Mouse (Mus musculus): ENCODE data around the gene Fbrs. TPM values are rescaled to one million over a fixed set of nuclear protein-coding genes. Genes with fewer than 3 reads are reported as not detected.
"Not testable (repeated sequence)": the region's sequence is repeated elsewhere in the genome, so short reads cannot be mapped to it uniquely, and the experiment has no call there.

The Fbrs gene
- polyA plus RNA-seq (2015; fragmentation: Nextera tagmentation; extraction: Ambion mirVana) = 12.2 and 13.1 TPM in 2 replicates

DNA sequence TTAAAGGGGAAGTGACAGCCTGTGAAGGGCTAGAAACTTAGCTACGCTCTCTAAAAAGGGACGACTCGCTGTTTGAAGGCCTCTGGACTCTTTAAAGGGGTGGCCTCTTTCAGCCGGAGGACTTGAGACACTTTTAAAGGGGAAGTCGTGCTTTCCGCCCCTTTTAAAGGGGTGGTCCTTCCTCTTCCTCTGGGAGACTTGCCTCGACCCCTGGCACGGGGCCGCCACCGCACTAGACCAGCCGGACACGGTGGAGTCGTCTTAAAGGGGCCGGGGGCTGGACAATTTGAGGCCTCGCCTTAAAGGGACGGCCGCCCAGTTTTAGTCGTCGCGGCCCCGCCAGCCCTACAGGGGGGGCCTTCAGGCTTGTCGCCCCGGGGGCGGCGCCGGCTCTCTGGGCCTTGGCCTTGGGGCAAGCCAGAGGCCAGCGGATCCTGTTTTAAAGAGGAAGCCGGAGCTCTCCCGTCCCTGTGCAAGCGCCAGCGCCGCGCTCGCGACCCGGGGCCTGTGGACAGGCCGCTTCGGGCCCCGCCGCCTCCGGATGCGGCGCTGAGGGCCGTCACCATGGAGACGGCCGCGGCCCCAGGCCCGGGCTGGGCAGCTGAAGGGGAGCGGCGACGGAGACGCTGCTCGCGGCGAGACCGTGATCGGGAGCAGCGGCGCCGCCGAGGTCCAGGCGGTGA is at the start of gene Fbrs:
Gene Fbrs (plus strand): TSS at position 565 of the 683 bp plus-strand sequence.
- Histone ChIP-seq H3K9me3 (ENCODE audit: low read length) (no peaks in the 10 kb centered on the region), H3K9ac (replicated peaks; ENCODE audit: low read length) (peak within 1 kb of the TSS; percentile 94), H3K27me3 (ENCODE audit: insufficient read depth, low read length) (no peaks in the 10 kb centered on the region), H3K4me1 (ENCODE audit: insufficient read depth, low read length) (peaks cover 16% of the 10 kb centered on the region), H3K4me2 (replicated peaks; ENCODE audit: low read depth, low read length) (peak within 1 kb of the TSS; percentile 76), H3K36me3 (ENCODE audit: insufficient read depth, low read length) (peaks cover 41% of the 10 kb centered on the region), H3K27ac (ENCODE audit: low read length) (peak within 1 kb of the TSS; percentile 98), H3K4me3 (ENCODE audit: low read length) (peak within 1 kb of the TSS; percentile 92)
- peak; percentile 89 for ATAC-seq (ENCODE audit: low FRiP score, low TSS enrichment)
- under 1% methylated on average over 57 of the region's 62 CpGs for WGBS

- Histone ChIP-seq H3K4me2 (replicated peaks; ENCODE audit: low read depth, low read length) (no peak overlapping the region), H3K4me3 (ENCODE audit: low read length) (no peak overlapping the region), H3K27ac (ENCODE audit: low read length) (no peak overlapping the region), H3K4me1 (ENCODE audit: insufficient read depth, low read length) (no peaks in the 10 kb centered on the region), H3K36me3 (ENCODE audit: insufficient read depth, low read length) (no peaks in the 10 kb centered on the region), H3K9me3 (ENCODE audit: low read length) (no peaks in the 10 kb centered on the region; the same call in 1 of the 2 replicates), H3K9ac (replicated peaks; ENCODE audit: low read length) (no peak overlapping the region), H3K27me3 (ENCODE audit: insufficient read depth, low read length) (no peaks in the 10 kb centered on the region)
- ATAC-seq (ENCODE audit: low FRiP score, low TSS enrichment) = no peak
- WGBS = 88% methylated on average over 4 of the region's 4 CpGs
Observed at GRCm38 (mm10) chr7:127435206-127435605, 43.8 kb upstream of the Fbrs start.

GRCm38 (mm10) chr7:127437724-127438123 is 41.3 kb upstream of the Fbrs start:
- H3K4me1 ChIP-seq (ENCODE audit: insufficient read depth, low read length) = no peaks in the 10 kb centered on the region
- H3K4me3 ChIP-seq (ENCODE audit: low read length) = no peak overlapping the region
- no peak overlapping the region for H3K9ac ChIP-seq (replicated peaks; ENCODE audit: low read length)
- H3K9me3 ChIP-seq (ENCODE audit: low read length) = no peaks in the 10 kb centered on the region; the same call in 1 of the 2 replicates
- H3K27me3 ChIP-seq (ENCODE audit: insufficient read depth, low read length) = no peaks in the 10 kb centered on the region
- no peak for ATAC-seq (ENCODE audit: low FRiP score, low TSS enrichment)
- H3K27ac ChIP-seq (ENCODE audit: low read length) = no peak overlapping the region
- WGBS = 88% methylated on average over 3 of the region's 3 CpGs
- H3K36me3 ChIP-seq (ENCODE audit: insufficient read depth, low read length) = peaks cover 8% of the 10 kb centered on the region
- H3K4me2 ChIP-seq (replicated peaks; ENCODE audit: low read depth, low read length) = no peak overlapping the region

DNA sequence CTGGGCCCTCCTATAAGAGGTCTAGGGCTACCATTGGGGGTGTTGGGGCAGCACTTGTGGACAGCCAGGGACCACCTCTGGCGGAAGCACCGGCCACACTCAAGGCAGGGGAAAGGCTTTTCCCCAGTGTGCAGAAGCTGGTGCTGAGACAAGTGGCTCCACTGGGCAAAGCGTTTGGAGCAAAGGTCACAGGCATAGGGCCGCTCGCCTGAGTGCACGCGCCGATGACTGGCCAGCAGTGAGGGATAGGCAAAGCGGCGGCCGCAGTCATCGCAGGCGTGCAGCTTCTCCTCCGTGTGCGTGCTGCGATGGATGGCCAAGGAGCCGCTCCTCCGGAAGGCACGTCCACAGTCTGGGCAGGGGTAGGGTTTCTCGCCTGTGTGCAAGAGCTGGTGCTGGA is 35.0 kb upstream of the Fbrs start:
- H3K27ac ChIP-seq (ENCODE audit: low read length) = no peak overlapping the region
- H3K4me1 ChIP-seq (ENCODE audit: insufficient read depth, low read length) = 0 out of 2 replicates have a peak, but pooled peaks cover 6% of the 10 kb centered on the region
- no peak for ATAC-seq (ENCODE audit: low FRiP score, low TSS enrichment)
- peaks cover 39% of the 10 kb centered on the region for H3K36me3 ChIP-seq (ENCODE audit: insufficient read depth, low read length)
- WGBS = 92% methylated on average over 20 of the region's 20 CpGs
- no peaks in the 10 kb centered on the region for H3K27me3 ChIP-seq (ENCODE audit: insufficient read depth, low read length)
- H3K4me2 ChIP-seq (replicated peaks; ENCODE audit: low read depth, low read length) = no peak overlapping the region
- no peak overlapping the region for H3K9ac ChIP-seq (replicated peaks; ENCODE audit: low read length)
- H3K4me3 ChIP-seq (ENCODE audit: low read length) = no peak overlapping the region
- no peaks in the 10 kb centered on the region for H3K9me3 ChIP-seq (ENCODE audit: low read length)

GRCm38 (mm10) chr7:127448521-127449300 is 30.3 kb upstream of the Fbrs start, which contains the start of gene Zfp689:
Gene Zfp689, minus strand, starts transcription at chr7:127449158.
- Histone ChIP-seq H3K4me1 (ENCODE audit: insufficient read depth, low read length) (peaks cover 33% of the 10 kb centered on the region), H3K4me2 (replicated peaks; ENCODE audit: low read depth, low read length) (peak within 1 kb of the TSS; percentile 91), H3K9ac (replicated peaks; ENCODE audit: low read length) (peak within 1 kb of the TSS; percentile 96), H3K9me3 (ENCODE audit: low read length) (no peaks in the 10 kb centered on the region), H3K27ac (ENCODE audit: low read length) (peak within 1 kb of the TSS; percentile 96), H3K27me3 (ENCODE audit: insufficient read depth, low read length) (no peaks in the 10 kb centered on the region), H3K36me3 (ENCODE audit: insufficient read depth, low read length) (peaks cover 25% of the 10 kb centered on the region), H3K4me3 (ENCODE audit: low read length) (peak within 1 kb of the TSS; percentile 98)
- peak; percentile 92 for ATAC-seq (ENCODE audit: low FRiP score, low TSS enrichment)
- under 1% methylated on average over 54 of the region's 54 CpGs for WGBS

- no peak for ATAC-seq (ENCODE audit: low FRiP score, low TSS enrichment)
- H3K9me3 ChIP-seq (ENCODE audit: low read length) = no peaks in the 10 kb centered on the region
- no peak overlapping the region for H3K27ac ChIP-seq (ENCODE audit: low read length)
Observed at GRCm38 (mm10) chr7:127449966-127450365, 29.0 kb upstream of the Fbrs start.

GRCm38 (mm10) chr7:127453056-127453455 is 25.9 kb upstream of the Fbrs start:
- no peak for ATAC-seq (ENCODE audit: low FRiP score, low TSS enrichment)
- no peak overlapping the region for H3K4me2 ChIP-seq (replicated peaks; ENCODE audit: low read depth, low read length)
- no peaks in the 10 kb centered on the region for H3K27me3 ChIP-seq (ENCODE audit: insufficient read depth, low read length)
- H3K9me3 ChIP-seq (ENCODE audit: low read length) = peaks cover 10% of the 10 kb centered on the region
- WGBS = 93% methylated on average over 2 of the region's 2 CpGs
- H3K4me3 ChIP-seq (ENCODE audit: low read length) = no peak overlapping the region
- H3K4me1 ChIP-seq (ENCODE audit: insufficient read depth, low read length) = peaks cover 27% of the 10 kb centered on the region
- H3K9ac ChIP-seq (replicated peaks; ENCODE audit: low read length) = no peak overlapping the region
- H3K36me3 ChIP-seq (ENCODE audit: insufficient read depth, low read length) = peaks cover 18% of the 10 kb centered on the region
- H3K27ac ChIP-seq (ENCODE audit: low read length) = no peak overlapping the region

More at GRCm38 (mm10) chr7:127449966-127450365, 29.0 kb upstream of the Fbrs start:
- Histone ChIP-seq H3K9ac (replicated peaks; ENCODE audit: low read length) (peak overlapping the region; percentile 67), H3K4me3 (ENCODE audit: low read length) (peak overlapping the region; percentile 98), H3K36me3 (ENCODE audit: insufficient read depth, low read length) (peaks cover 14% of the 10 kb centered on the region), H3K4me1 (ENCODE audit: insufficient read depth, low read length) (peaks cover 33% of the 10 kb centered on the region), H3K27me3 (ENCODE audit: insufficient read depth, low read length) (no peaks in the 10 kb centered on the region), H3K4me2 (replicated peaks; ENCODE audit: low read depth, low read length) (peak overlapping the region; percentile 91)
- 72% methylated on average over 7 of the region's 7 CpGs for WGBS

DNA sequence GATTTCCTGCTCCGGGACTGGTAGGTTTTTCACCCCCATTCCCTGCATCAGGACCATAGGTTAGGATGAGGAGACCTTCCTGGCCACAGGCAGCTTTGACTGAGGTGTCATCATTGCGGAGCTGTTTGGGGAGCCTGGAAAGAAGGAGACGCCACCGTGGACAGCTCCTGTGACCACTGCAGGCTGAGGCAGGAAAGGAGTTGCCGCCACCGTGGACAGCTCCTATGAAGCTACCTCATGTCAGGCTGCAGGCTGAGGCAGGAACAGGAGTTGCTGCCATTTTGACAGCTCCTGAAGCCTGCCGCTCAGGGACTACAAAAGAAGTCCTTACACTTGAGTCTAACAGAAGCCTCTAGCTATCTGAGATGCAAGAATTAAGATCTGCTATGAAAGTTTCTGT is 24.1 kb upstream of the Fbrs start:
- ATAC-seq (ENCODE audit: low FRiP score, low TSS enrichment) = no peak
- WGBS = 87% methylated on average over 7 of the region's 7 CpGs
- Histone ChIP-seq H3K36me3 (ENCODE audit: insufficient read depth, low read length) (peaks cover 26% of the 10 kb centered on the region), H3K27me3 (ENCODE audit: insufficient read depth, low read length) (no peaks in the 10 kb centered on the region), H3K9me3 (ENCODE audit: low read length) (peaks cover 10% of the 10 kb centered on the region), H3K4me1 (ENCODE audit: insufficient read depth, low read length) (peaks cover 21% of the 10 kb centered on the region), H3K4me2 (replicated peaks; ENCODE audit: low read depth, low read length) (no peak overlapping the region), H3K27ac (ENCODE audit: low read length) (no peak overlapping the region), H3K4me3 (ENCODE audit: low read length) (no peak overlapping the region), H3K9ac (replicated peaks; ENCODE audit: low read length) (no peak overlapping the region)

DNA sequence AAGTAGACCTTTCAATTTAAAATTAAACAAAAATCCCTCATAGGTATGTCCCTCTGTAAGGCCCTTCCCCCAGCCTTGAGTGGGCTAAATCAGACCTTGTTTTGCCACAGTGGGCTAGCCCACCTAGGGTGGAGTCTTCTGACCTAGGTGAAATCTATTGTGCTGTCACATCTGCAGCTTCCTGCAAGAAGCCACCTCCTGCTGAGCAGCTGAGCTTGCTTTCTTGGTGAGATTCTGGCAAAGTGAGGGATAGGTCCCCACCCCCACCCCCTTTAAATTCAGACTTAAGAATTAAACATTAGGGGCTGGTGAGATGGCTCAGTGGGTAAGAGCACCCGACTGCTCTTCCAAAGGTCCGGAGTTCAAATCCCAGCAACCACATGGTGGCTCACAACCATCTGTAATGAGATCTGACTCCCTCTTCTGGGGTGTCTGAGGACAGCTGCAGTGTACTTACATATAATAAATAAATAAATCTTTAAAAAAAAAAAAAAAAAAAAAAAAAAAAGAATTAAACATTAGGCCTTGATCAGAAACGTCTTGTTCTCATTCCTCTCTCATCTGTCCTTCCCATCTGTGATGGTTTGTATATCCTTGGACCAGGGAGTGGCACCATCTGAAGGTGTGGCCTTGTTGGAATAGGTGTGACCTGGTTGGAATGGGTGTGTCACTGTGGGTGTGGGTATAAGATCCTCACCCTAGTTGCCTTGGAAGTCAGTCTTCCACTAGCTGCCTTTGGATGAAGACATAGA is 20.5 kb upstream of the Fbrs start:
- not testable (repeated sequence) for H3K4me3 ChIP-seq (ENCODE audit: low read length); H3K27me3 ChIP-seq (ENCODE audit: insufficient read depth, low read length); ATAC-seq (ENCODE audit: low FRiP score, low TSS enrichment); H3K4me1 ChIP-seq (ENCODE audit: insufficient read depth, low read length); H3K27ac ChIP-seq (ENCODE audit: low read length); H3K9ac ChIP-seq (replicated peaks; ENCODE audit: low read length); H3K4me2 ChIP-seq (replicated peaks; ENCODE audit: low read depth, low read length)
- Histone ChIP-seq H3K9me3 (ENCODE audit: low read length) (peaks cover 10% of the 10 kb centered on the region), H3K36me3 (ENCODE audit: insufficient read depth, low read length) (peaks cover 41% of the 10 kb centered on the region)
- WGBS = 86% methylated on average over 3 of the region's 3 CpGs

Data from kidney, embryonic 16.5 days (tissue).